Mouse (Mus musculus): Measurements from ENCODE around the gene Gpc5. TPM values are rescaled to one million over a fixed set of nuclear protein-coding genes. Genes with fewer than 3 reads are reported as not detected.

Gpc5 gene
- polyA plus RNA-seq, 1 experiment from 2014 or later, result 1.5 TPM

- H3K27me3 ChIP-seq, result no peaks in the 10 kb centered on the region
- no peaks in the 10 kb centered on the region for H3K36me3 ChIP-seq
- H3K27ac ChIP-seq, result no peak overlapping the region
- no peak overlapping the region for H3K9ac ChIP-seq
- no peaks in the 10 kb centered on the region for H3K4me1 ChIP-seq
- H3K4me2 ChIP-seq, result no peak overlapping the region
- ATAC-seq (ENCODE audit: insufficient number of reproducible peaks, low FRiP score, low TSS enrichment, low read depth), result no peak
- WGBS, result 70% methylated on average over 3 of the region's 3 CpGs
- no peak overlapping the region for H3K4me3 ChIP-seq
- H3K9me3 ChIP-seq, result no peaks in the 10 kb centered on the region
These were observed 299.8 kb downstream of the Gpc5 start for GRCm38 (mm10) chr14:115391831-115392230.

GRCm38 (mm10) chr14:115392894-115393524 lies 301.0 kb downstream of the Gpc5 start:
- no peak overlapping the region for H3K4me3 ChIP-seq
- H3K27ac ChIP-seq, result no peak overlapping the region
- no peak for ATAC-seq (ENCODE audit: insufficient number of reproducible peaks, low FRiP score, low TSS enrichment, low read depth)
- H3K4me1 ChIP-seq, result no peaks in the 10 kb centered on the region
- no peaks in the 10 kb centered on the region for H3K36me3 ChIP-seq
- no peak overlapping the region for H3K4me2 ChIP-seq
- WGBS, result 51% methylated on average over 14 of the region's 14 CpGs
- H3K9me3 ChIP-seq, result no peaks in the 10 kb centered on the region
- no peak overlapping the region for H3K9ac ChIP-seq
- H3K27me3 ChIP-seq, result no peaks in the 10 kb centered on the region

DNA sequence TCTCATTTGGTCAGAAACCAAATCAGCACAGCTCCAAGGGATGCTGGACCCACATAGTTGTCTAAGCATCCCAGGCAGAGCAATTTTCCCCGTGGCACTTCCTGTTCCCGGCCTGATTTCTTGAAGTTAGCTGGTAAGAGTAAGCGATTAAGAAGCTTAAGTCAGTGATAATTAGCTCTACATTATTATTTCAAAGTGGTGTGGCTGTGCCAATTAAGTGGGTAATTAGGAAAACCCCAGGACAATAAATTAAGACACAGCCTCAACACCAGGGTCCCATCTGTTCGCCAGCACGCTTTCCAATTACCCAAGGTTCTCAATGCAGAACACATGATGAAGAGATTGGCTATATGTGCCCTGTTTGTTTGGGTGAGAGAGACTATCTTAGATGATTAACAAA lies 314.6 kb downstream of the Gpc5 start:
- no peak overlapping the region for H3K27ac ChIP-seq

DNA sequence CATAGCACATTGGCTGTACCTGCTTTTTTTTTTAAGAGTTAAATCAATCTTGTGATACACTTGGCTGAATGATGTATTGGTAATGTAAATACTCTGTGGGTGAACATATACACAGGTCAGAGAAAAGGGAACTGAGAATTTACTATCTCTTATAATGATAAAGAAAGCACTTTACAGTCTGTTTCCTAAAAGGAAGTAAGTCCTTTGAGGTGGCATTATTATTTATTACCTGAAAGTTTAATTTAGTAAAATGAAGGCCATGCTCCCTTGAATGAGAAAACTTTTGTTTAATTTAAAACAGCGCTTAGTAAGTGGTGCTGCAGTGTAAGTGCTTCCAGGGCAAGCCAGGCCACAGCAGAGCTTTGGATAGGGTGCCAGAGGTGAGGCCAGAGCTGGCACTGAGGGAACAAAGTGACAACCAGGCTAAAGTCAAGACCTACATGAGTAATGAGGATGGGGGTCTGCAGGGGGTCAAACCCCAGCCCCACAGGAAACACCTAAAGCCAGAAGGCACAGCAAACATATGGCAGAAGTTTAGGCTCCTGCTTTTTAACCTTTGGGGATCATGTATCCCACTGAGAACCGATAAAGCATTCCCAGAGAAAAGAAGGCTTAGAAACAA lies 315.4 kb downstream of the Gpc5 start:
- Histone ChIP-seq H3K36me3 (no peaks in the 10 kb centered on the region), H3K4me2 (no peak overlapping the region), H3K4me1 (no peaks in the 10 kb centered on the region), H3K27ac (no peak overlapping the region), H3K9ac (no peak overlapping the region), H3K9me3 (no peaks in the 10 kb centered on the region), H3K4me3 (no peak overlapping the region), H3K27me3 (no peaks in the 10 kb centered on the region)
- ATAC-seq (ENCODE audit: insufficient number of reproducible peaks, low FRiP score, low TSS enrichment, low read depth), result no peak
- WGBS, result 36% methylated on average over 2 of the region's 2 CpGs

More for the DNA sequence above, 314.6 kb downstream of the Gpc5 start:
- H3K9me3 ChIP-seq, result no peaks in the 10 kb centered on the region
- H3K36me3 ChIP-seq, result no peaks in the 10 kb centered on the region
- WGBS, result 26% methylated on average over 5 of the region's 5 CpGs
- H3K4me1 ChIP-seq, result no peaks in the 10 kb centered on the region
- H3K4me3 ChIP-seq, result no peak overlapping the region
- no peaks in the 10 kb centered on the region for H3K27me3 ChIP-seq
- no peak overlapping the region for H3K4me2 ChIP-seq
- ATAC-seq (ENCODE audit: insufficient number of reproducible peaks, low FRiP score, low TSS enrichment, low read depth), result no peak
- no peak overlapping the region for H3K9ac ChIP-seq

DNA sequence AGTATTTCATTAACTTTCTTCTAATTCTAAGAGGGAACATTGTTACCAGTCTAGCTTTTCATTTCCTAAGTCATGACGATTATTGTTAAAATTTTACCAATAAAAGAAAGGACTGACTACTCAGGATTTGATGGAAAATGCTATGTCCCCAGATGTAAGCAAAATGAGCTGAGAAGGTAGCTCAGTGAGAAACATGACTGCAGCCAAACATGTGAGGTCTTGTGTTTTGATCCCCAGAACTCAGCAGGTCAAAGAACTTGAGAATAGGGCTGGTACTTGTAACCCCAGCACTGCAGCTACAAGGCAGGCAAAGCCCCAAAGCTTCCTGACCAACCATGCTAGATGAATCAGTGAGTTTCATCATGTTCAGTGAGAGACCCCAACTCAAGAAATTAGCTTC lies 318.9 kb downstream of the Gpc5 start:
- Histone ChIP-seq H3K4me1 (no peaks in the 10 kb centered on the region), H3K4me2 (no peak overlapping the region), H3K4me3 (no peak overlapping the region), H3K27ac (no peak overlapping the region), H3K9me3 (no peaks in the 10 kb centered on the region), H3K27me3 (no peaks in the 10 kb centered on the region), H3K9ac (no peak overlapping the region), H3K36me3 (no peaks in the 10 kb centered on the region)
- no peak for ATAC-seq (ENCODE audit: insufficient number of reproducible peaks, low FRiP score, low TSS enrichment, low read depth)
- WGBS, result 78% methylated on average over 1 of the region's 1 CpGs

DNA sequence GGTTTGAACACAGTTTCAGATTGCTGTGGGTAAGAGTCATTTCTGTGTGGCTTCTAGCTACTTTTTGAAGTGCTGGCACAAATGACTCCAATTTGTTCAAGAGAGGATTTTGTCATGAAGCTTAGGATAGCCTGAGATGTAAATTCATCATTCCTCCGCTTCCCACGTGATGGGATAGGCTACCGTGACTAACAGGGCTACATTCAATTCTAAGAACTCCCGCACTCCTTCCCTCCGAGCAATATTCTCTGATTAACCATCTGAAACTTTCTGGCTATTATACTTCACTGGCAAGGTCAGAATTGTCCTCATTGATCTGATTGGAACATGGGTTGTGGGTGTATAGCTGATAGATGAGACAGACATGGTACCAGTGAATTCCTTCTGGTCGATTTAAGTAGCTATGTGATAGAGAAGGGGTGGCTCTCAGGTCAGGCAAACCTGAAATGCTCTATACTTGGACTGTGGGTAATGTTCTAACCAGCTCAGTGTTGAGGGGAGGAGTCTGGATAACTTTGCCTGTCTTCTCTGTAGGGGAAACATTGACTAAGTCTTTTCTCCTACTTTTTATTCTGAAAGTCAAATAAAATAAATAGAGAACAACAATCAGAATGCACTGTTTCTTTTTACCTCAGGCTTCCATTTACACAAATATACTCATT lies 319.6 kb downstream of the Gpc5 start:
- Histone ChIP-seq H3K27ac (no peak overlapping the region), H3K4me3 (no peak overlapping the region), H3K27me3 (no peaks in the 10 kb centered on the region), H3K9me3 (no peaks in the 10 kb centered on the region), H3K4me2 (no peak overlapping the region), H3K36me3 (no peaks in the 10 kb centered on the region), H3K9ac (no peak overlapping the region), H3K4me1 (no peaks in the 10 kb centered on the region)
- ATAC-seq (ENCODE audit: insufficient number of reproducible peaks, low FRiP score, low TSS enrichment, low read depth), result no peak
- 61% methylated on average over 6 of the region's 6 CpGs for WGBS

- Histone ChIP-seq H3K9me3 (no peaks in the 10 kb centered on the region), H3K4me3 (no peak overlapping the region), H3K9ac (no peak overlapping the region), H3K36me3 (no peaks in the 10 kb centered on the region), H3K27ac (no peak overlapping the region), H3K27me3 (no peaks in the 10 kb centered on the region), H3K4me2 (no peak overlapping the region), H3K4me1 (no peaks in the 10 kb centered on the region)
- WGBS, result 13% methylated on average over 3 of the region's 3 CpGs
- ATAC-seq (ENCODE audit: insufficient number of reproducible peaks, low FRiP score, low TSS enrichment, low read depth), result no peak
These were observed 320.8 kb downstream of the Gpc5 start for GRCm38 (mm10) chr14:115412821-115413220.

- no peak for ATAC-seq (ENCODE audit: insufficient number of reproducible peaks, low FRiP score, low TSS enrichment, low read depth)
- Histone ChIP-seq H3K27me3 (no peaks in the 10 kb centered on the region), H3K9me3 (no peaks in the 10 kb centered on the region), H3K4me1 (no peaks in the 10 kb centered on the region), H3K4me3 (no peak overlapping the region), H3K27ac (no peak overlapping the region), H3K36me3 (no peaks in the 10 kb centered on the region), H3K9ac (no peak overlapping the region), H3K4me2 (no peak overlapping the region)
- 15% methylated on average over 1 of the region's 1 CpGs for WGBS
These were observed 321.4 kb downstream of the Gpc5 start for GRCm38 (mm10) chr14:115413429-115413828.

- H3K27ac ChIP-seq, result no peak overlapping the region
- 27% methylated on average over 5 of the region's 5 CpGs for WGBS
- no peaks in the 10 kb centered on the region for H3K36me3 ChIP-seq
- H3K4me3 ChIP-seq, result no peak overlapping the region
- H3K4me1 ChIP-seq, result no peaks in the 10 kb centered on the region
- H3K9ac ChIP-seq, result no peak overlapping the region
- no peaks in the 10 kb centered on the region for H3K27me3 ChIP-seq
- no peak for ATAC-seq (ENCODE audit: insufficient number of reproducible peaks, low FRiP score, low TSS enrichment, low read depth)
- no peak overlapping the region for H3K4me2 ChIP-seq
- no peaks in the 10 kb centered on the region for H3K9me3 ChIP-seq
These were observed 322.5 kb downstream of the Gpc5 start for GRCm38 (mm10) chr14:115414545-115414944.

DNA sequence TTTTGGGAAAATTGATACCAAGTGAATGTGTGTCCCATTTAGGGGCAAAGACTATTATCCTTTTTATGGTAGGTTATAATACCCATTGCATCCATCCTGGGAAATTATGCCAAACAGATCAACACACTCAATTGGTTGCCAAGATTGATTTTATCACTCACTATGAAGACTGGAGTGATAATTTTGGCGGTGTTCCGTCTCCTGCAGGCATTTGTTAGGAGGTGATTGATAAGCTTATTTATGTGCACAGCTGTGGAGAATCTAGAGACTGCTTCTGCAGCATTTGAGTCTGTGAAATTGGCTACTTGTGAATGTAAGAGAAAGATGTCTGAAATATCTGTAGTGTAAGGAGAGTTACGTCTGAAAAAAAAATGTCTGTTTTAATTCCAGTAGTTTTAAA lies 340.0 kb downstream of the Gpc5 start:
- WGBS, result 46% methylated on average over 3 of the region's 3 CpGs
- no peaks in the 10 kb centered on the region for H3K36me3 ChIP-seq
- no peaks in the 10 kb centered on the region for H3K27me3 ChIP-seq
- ATAC-seq (ENCODE audit: insufficient number of reproducible peaks, low FRiP score, low TSS enrichment, low read depth), result no peak
- H3K4me2 ChIP-seq, result no peak overlapping the region
- H3K9me3 ChIP-seq, result no peaks in the 10 kb centered on the region
- no peak overlapping the region for H3K9ac ChIP-seq
- no peaks in the 10 kb centered on the region for H3K4me1 ChIP-seq
- H3K27ac ChIP-seq, result no peak overlapping the region
- no peak overlapping the region for H3K4me3 ChIP-seq

DNA sequence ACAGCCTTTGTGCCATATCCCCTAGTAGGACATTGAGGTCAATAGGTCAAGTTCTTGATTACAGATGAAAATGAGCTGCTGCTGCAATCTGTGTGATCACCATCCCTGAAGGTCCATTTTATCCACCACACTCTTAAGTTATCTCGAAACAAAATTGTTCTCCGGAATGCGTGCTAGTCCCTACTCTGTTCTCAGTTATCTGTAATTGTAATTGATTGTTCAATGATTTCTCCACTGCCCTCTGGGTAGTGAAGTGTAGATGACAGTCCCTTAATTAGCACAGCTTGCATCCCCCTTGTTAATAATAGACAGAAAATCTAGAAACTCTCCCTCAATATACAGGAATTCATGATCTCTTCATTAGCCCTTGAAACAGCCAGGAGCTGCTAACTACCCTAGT lies 340.4 kb downstream of the Gpc5 start:
- 54% methylated on average over 3 of the region's 3 CpGs for WGBS
- Histone ChIP-seq H3K9me3 (no peaks in the 10 kb centered on the region), H3K9ac (no peak overlapping the region), H3K4me1 (no peaks in the 10 kb centered on the region), H3K4me3 (no peak overlapping the region), H3K27me3 (no peaks in the 10 kb centered on the region), H3K27ac (no peak overlapping the region), H3K4me2 (no peak overlapping the region), H3K36me3 (no peaks in the 10 kb centered on the region)
- ATAC-seq (ENCODE audit: insufficient number of reproducible peaks, low FRiP score, low TSS enrichment, low read depth), result no peak

DNA sequence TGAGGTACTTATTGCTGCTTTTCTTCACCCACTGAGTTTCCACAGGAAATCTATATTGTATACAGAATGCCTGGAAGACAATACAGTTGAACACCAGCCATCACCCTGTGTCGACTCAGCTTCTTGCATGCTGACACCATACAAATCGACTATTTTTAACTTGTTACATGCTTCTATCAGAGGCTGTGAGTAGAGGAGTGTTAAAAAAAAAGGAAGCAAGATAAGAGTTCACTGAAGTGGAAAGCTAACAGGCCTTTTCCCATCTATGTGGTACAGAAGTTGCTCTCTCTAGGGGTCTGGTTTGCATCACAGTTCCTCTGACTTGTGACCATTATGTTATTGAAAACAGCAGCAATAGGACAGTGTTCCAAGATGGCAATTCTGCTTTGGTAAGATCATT lies 344.6 kb downstream of the Gpc5 start:
- WGBS, result 49% methylated on average over 2 of the region's 2 CpGs
- H3K36me3 ChIP-seq, result no peaks in the 10 kb centered on the region
- no peaks in the 10 kb centered on the region for H3K9me3 ChIP-seq
- H3K9ac ChIP-seq, result no peak overlapping the region
- no peaks in the 10 kb centered on the region for H3K27me3 ChIP-seq
- no peaks in the 10 kb centered on the region for H3K4me1 ChIP-seq
- H3K4me3 ChIP-seq, result no peak overlapping the region
- no peak overlapping the region for H3K27ac ChIP-seq
- no peak overlapping the region for H3K4me2 ChIP-seq
- no peak for ATAC-seq (ENCODE audit: insufficient number of reproducible peaks, low FRiP score, low TSS enrichment, low read depth)
